Mouse (Mus musculus): ENCODE measurements around the gene Mrps10.

Gene Mrps10

GRCm38 (mm10) chr17:47368401-47369086 is at the start of gene Mrps10:
Gene Mrps10, plus strand, starts transcription at chr17:47368887.
- in situ Hi-C loops (cut with MboI; ENCODE audit: unreplicated experiment in 2 of 2), result loop anchor here (5.0 to 25.0 kb wide), 5 partner anchors 244 to 1861 kb away; partner anchors contain the start of genes Bysl (in 2 of the 2), Gm20517 (in 2 of the 2), Med20 (in 2 of the 2) and 1700067P10Rik (in 1 of the 2)

DNA sequence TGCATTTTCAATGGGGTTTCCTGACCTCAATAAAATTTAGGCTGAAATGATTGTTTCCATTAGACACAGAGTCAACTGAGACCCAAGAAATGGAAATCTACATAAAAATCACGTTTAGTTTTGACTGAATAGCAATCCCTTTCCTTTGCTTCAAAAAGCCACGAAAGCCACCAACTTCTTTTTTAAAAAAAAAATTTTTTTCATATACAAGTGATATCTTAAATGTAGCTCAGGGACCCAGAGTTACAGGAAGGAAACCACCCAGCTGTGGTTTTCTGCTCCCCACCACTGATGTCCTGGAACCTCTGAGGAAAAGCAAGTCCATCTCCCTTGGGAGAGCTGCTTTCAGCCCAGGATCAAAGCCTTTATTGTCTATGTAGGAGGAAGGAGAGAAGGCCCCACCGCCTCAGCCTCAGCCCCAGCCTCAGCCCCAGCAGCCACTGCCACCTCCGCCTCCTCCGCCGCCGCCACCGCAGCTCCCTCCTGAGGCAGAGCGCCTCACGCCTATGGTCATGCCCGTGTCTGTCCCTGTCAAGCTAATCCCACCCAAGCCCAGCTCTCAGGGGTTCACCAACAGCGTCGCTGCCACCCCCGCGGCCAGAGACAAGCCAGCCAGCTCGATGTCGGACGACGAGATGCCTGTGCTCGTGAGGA is 49.6 kb upstream of the Mrps10 start:
- in situ Hi-C loops (cut with MboI; ENCODE audit: unreplicated experiment in 2 of 2), result no loop called here

DNA sequence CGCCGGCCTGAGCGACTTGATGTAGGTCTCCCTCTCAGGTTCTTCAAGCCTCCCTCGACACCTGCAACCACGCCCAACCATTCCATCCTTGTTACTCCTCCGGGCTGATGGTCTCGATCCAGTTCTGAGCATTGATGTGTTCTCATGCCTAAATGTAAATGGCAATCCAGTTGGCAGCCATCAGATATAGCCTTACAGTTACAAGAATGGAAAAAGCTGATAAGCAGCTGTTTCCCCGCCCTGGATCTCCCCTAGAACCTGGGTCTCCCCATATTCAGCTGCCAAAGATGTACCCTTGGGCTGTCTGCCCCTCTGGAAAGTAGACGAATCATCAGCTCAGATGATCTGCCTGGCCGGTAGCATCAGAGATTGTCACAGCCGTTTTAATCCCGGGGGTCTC is 48.9 kb upstream of the Mrps10 start:
- in situ Hi-C loops (cut with MboI; ENCODE audit: unreplicated experiment in 2 of 2), result no loop called here

GRCm38 (mm10) chr17:47322128-47322990 is 46.3 kb upstream of the Mrps10 start:
- in situ Hi-C loops (cut with MboI; ENCODE audit: unreplicated experiment in 2 of 2), result no loop called here

DNA sequence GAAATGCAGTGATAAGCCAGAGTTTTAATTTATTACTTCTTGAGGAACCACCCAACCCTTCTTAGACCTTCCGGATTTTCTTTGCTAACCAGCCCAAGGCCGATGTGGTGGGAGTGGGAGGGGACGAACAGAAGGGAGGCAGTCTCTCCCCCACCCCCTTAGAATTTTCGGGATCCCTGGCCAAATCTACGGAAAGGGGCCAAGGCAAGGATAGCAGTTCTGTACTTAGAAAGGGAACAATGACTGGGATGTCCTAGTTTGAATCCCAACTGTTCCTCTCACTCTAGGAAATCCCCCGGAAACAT is 45.7 kb upstream of the Mrps10 start:
- in situ Hi-C loops (cut with MboI; ENCODE audit: unreplicated experiment in 2 of 2), result no loop called here

DNA sequence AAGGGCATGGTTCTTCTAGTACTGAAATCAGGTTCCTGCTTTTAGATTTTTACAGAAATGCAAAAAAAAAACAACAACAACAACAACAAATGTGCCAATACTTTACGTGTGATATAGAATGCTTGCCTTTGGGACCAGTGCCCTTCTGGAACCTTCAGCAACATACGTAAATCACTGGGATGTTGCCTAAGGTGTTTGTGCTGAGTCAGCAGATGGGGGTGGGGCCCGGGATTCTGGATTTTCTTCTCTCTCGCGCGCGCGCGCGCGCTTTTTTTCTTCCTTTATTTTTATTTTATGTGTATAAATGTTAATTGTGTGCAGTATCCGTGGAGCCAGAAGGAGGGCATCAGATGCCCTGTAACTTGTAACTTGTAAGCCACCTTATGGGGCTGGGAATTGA is 41.1 kb upstream of the Mrps10 start:
- in situ Hi-C loops (cut with MboI; ENCODE audit: unreplicated experiment in 2 of 2), result loop anchor here in 1 of 2 experiments (25.0 kb wide), 1 partner anchor 265 kb away; no protein-coding TSS in a partner anchor

DNA sequence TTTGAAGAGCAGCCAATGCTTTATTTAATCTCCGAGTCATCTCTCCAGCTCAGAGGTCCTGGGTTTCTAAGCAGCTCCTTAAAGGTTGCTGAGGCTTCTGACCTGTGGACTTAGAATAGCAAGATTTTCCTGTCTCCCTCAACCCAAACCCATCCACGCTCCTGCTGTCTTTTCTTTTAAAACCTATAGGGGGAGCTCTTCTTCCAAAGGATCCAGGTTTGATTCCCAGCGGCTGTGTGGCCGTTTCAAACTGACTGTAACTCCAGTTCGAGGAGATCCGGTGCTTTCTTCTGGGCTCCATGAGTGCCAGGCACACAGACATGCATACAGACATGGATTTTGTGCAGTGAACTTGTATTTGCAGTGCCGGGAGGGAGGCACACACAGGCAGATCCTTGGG is 40.7 kb upstream of the Mrps10 start:
- in situ Hi-C loops (cut with MboI; ENCODE audit: unreplicated experiment in 2 of 2), result loop anchor here in 1 of 2 experiments (25.0 kb wide), 1 partner anchor 266 kb away; no protein-coding TSS in a partner anchor

DNA sequence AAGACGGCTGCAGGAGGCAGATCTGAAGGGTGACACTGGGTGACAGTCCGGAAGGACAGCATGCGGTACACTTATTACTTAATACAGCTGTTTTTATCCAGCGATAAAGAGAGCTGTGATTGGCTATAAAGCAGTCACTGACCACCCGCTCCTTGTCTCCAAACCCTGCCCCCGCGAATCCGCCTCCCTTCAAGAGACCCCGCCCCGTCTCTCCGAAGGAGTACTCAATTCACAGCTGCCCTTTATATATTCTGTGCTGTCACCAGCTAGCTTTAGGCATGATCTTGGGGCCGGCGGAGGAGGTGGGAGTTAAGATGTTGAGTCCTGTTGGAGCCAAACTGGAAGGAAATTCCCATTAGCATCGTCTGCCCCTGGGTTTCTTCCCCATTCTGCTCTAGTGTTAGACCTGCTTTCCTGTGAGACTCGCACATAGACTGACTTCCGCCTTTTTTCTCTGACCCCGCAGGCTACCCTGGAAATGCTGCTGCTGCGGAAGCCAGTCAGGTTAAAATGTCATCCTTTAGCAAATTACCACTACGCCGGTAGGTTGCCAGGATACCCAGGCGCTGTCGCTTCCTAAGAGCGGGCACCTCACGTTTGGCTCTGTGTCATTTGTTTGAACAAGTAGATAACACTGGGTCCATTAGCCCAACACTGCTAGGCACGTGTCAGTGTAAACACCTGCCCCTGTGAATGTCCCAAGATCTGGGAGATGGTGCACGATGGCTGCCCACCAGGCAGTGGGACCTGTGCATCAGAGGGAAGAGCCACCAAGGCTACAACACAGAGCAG is 39.9 kb upstream of the Mrps10 start:
- in situ Hi-C loops (cut with MboI; ENCODE audit: unreplicated experiment in 2 of 2), result loop anchor here in 1 of 2 experiments (25.0 kb wide), 1 partner anchor 266 kb away; no protein-coding TSS in a partner anchor

DNA sequence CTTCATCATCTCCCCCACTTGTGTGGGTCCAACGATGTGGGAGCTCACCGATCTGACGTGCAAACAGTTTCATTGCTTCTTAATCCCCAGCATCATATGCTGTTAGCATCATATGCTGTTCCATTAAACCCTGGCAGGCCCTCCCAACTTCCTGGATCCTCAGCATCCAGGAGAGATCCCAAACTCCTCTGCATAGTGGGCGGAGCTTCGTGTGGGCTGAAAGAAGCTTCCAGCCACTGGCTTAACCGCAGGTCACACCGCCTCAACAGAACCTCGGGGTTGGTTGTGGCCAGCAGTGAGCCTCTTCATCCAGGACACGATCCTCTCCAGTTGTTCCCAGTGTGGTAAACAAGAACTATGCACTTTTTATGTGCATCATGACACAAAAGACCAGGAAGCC is 38.1 kb upstream of the Mrps10 start:
- in situ Hi-C loops (cut with MboI; ENCODE audit: unreplicated experiment in 2 of 2), result loop anchor here in 1 of 2 experiments (25.0 kb wide), 1 partner anchor 268 kb away; no protein-coding TSS in a partner anchor

- in situ Hi-C loops (cut with MboI; ENCODE audit: unreplicated experiment in 2 of 2), result loop anchor here in 1 of 2 experiments (25.0 kb wide), 1 partner anchor 270 kb away; no protein-coding TSS in a partner anchor
These were observed 36.6 kb upstream of the Mrps10 start for GRCm38 (mm10) chr17:47332001-47332611.

- in situ Hi-C loops (cut with MboI; ENCODE audit: unreplicated experiment in 2 of 2), result loop anchor here in 1 of 2 experiments (25.0 kb wide), 1 partner anchor 270 kb away; no protein-coding TSS in a partner anchor
These were observed 36.0 kb upstream of the Mrps10 start for GRCm38 (mm10) chr17:47332664-47333063.

- in situ Hi-C loops (cut with MboI; ENCODE audit: unreplicated experiment in 2 of 2), result loop anchor here in 1 of 2 experiments (25.0 kb wide), 1 partner anchor 271 kb away; no protein-coding TSS in a partner anchor
These were observed 35.3 kb upstream of the Mrps10 start for GRCm38 (mm10) chr17:47333409-47333808.

- in situ Hi-C loops (cut with MboI; ENCODE audit: unreplicated experiment in 2 of 2), result loop anchor here in 1 of 2 experiments (25.0 kb wide), 1 partner anchor 281 kb away; no protein-coding TSS in a partner anchor
These were observed 25.6 kb upstream of the Mrps10 start for GRCm38 (mm10) chr17:47343121-47343520.

GRCm38 (mm10) chr17:47349721-47350319 is 18.9 kb upstream of the Mrps10 start:
- in situ Hi-C loops (cut with MboI; ENCODE audit: unreplicated experiment in 2 of 2), result loop anchor here in 1 of 2 experiments (25.0 kb wide), 2 partner anchors 288 to 737 kb away; partner anchors contain the start of gene 1700067P10Rik

DNA sequence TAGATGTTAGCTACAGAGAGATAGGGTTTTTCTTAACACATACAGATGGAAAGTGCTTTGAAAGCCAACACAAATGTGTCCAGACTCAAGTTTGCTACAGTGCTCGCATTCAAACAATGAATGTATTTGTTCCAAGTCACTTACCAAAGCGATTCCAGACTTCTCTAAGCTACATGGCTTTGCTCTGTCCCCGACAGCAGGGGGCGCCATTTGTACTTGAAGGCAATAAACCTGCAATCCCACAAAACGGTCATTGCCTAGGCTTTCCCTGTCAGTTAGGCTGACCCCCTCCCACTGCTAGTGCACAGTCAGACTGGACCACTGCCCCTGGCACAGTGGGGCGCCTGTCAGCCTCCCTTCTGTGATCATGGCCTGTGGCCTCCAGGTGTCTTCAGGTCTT is 8.7 kb upstream of the Mrps10 start:
- in situ Hi-C loops (cut with MboI; ENCODE audit: unreplicated experiment in 2 of 2), result loop anchor here in 1 of 2 experiments (25.0 kb wide), 1 partner anchor 727 kb away; the partner anchor contains the start of gene 1700067P10Rik

DNA sequence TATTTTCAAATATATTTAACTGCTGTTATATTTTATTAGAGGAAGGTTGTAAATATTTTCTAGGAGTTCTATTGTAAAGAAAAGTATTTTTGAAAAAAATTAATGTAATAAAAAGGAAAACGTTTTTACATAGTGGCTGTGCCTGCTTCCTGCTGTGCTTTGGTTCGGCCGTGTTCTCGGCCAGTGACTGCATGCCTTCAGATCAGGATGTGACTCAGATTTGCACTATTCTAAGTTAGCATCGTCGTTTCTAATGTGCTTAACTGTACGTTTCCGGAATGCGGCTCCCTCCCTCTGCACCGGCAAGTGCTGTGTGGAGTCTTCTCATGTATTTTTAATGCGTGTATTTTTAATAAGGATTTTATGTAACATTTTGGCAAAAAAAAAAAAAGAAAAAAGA is 7.3 kb upstream of the Mrps10 start:
- in situ Hi-C loops (cut with MboI; ENCODE audit: unreplicated experiment in 2 of 2), result loop anchor here in 1 of 2 experiments (25.0 kb wide), 1 partner anchor 726 kb away; the partner anchor contains the start of gene 1700067P10Rik

GRCm38 (mm10) chr17:47369087-47369443 is 378 bp downstream of the Mrps10 start:
- in situ Hi-C loops (cut with MboI; ENCODE audit: unreplicated experiment in 2 of 2), result loop anchor here (5.0 to 25.0 kb wide), 5 partner anchors 243 to 1862 kb away; partner anchors contain the start of genes Bysl (in 2 of the 2), Gm20517 (in 2 of the 2), Med20 (in 2 of the 2) and 1700067P10Rik (in 1 of the 2)

DNA sequence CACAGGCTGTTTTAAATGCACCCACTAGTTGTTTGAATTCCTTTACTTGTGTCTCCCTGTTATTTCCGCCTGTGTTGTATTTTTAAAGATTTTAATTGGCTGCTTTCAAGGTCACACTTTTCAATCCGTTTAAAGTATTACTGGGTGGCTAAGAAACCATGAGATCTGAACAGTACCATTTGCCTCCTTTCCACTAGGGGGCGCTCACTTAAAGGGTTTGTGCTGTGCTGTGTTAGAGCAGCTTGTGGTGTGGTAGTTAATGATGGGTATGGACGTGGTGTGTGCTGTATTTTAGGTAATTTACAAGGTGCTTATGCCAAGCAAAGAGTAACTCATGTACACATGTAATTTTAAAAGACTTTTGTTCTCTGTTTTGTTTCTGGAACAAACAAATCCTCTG is 2.8 kb downstream of the Mrps10 start:
- in situ Hi-C loops (cut with MboI; ENCODE audit: unreplicated experiment in 2 of 2), result loop anchor here in 1 of 2 experiments (25.0 kb wide), 1 partner anchor 716 kb away; the partner anchor contains the start of gene 1700067P10Rik
